Mouse (Mus musculus) limb, embryonic 11.5 days (tissue): ENCODE data around the gene Selenow. TPM values are rescaled to one million over a fixed set of nuclear protein-coding genes. Genes with fewer than 3 reads are reported as not detected.
A peak's percentile ranks its signal among the peaks of the same experiment; 100 is the strongest.
"Not testable (repeated sequence)": the region's sequence is repeated elsewhere in the genome, so short reads cannot be mapped to it uniquely, and the experiment has no call there.

Source experiments
- ATAC-seq: fragments of 200-750 bp; cut with Nextera tagmentation; 2 replicates; pipeline ENCODE4 v1.8.0; 2017; ENCODE audit warnings: low read depth; ENCODE audit not compliant: insufficient number of reproducible peaks, low FRiP score, low TSS enrichment
- DNase-seq: peaks from one replicate; pipeline ENCODE4 v3.0.0-alpha.2; 2015; ENCODE audit warnings: low spot score
- H3K27ac ChIP-seq: fragments of 300-500 bp; sonication (generic); replicated peaks from 2 replicates; pipeline ENCODE4 v1.5.1; 2014; ENCODE audit warnings: low read depth, mild to moderate bottlenecking, low read length
- H3K27me3 ChIP-seq: fragments of 300-500 bp; sonication (generic); 2 replicates; pipeline ENCODE4 v1.6.1; 2014; ENCODE audit warnings: mild to moderate bottlenecking, low read length, mixed read lengths; ENCODE audit not compliant: control insufficient read depth, insufficient read depth
- H3K36me3 ChIP-seq: fragments of 300-500 bp; sonication (generic); 2 replicates; pipeline ENCODE4 v1.6.1; 2014; ENCODE audit warnings: mild to moderate bottlenecking, low read length, moderate library complexity, mixed read lengths; ENCODE audit not compliant: control insufficient read depth, insufficient read depth
- H3K4me1 ChIP-seq: fragments of 300-500 bp; sonication (generic); 2 replicates; pipeline ENCODE4 v1.6.1; 2014; ENCODE audit warnings: low read length, mixed read lengths; ENCODE audit not compliant: control insufficient read depth, insufficient read depth
- H3K4me2 ChIP-seq: fragments of 300-500 bp; sonication (generic); 2 replicates; pipeline ENCODE4 v1.6.1; 2014; ENCODE audit warnings: low read depth, mild to moderate bottlenecking, moderate library complexity; ENCODE audit not compliant: severe bottlenecking
- H3K4me3 ChIP-seq: fragments of 300-500 bp; sonication (generic); 2 replicates; pipeline ENCODE4 v1.5.1; 2014; ENCODE audit warnings: low read depth, low read length
- H3K9ac ChIP-seq: fragments of 300-500 bp; sonication (generic); 2 replicates; pipeline ENCODE4 v1.6.1; 2014; ENCODE audit warnings: mild to moderate bottlenecking, low read length
- H3K9me3 ChIP-seq: fragments of 300-500 bp; sonication (generic); 2 replicates; pipeline ENCODE4 v1.6.1; 2016; ENCODE audit warnings: low read length; ENCODE audit not compliant: control insufficient read depth
- WGBS: fragments of 180-500 bp; shearing (Covaris S2); extraction: QIAGEN DNeasy Blood & Tissue Kit; methylation state at CpG from one replicate; pipeline ENCODE4 v1.1.7; 2014; 5-methylcytosine and 5-hydroxymethylcytosine counted together
- polyA plus RNA-seq: library from polyadenylated mRNA; unstranded; fragments of >200 nt; fragmentation: Nextera tagmentation; extraction: Ambion mirVana; gene quantifications from 2 replicates; pipeline ENCODE4 v1.2.1, GENCODE M21; 2014

Selenow gene
- polyA plus RNA-seq, 1 experiment from 2014 or later = 804 TPM

- DNase-seq = no peak
- Histone ChIP-seq H3K9me3 (no peaks in the 10 kb centered on the region; the same call in 1 of the 2 replicates), H3K27me3 (no peaks in the 10 kb centered on the region), H3K9ac (no peak overlapping the region), H3K36me3 (peaks cover 14% of the 10 kb centered on the region), H3K27ac (no peak overlapping the region), H3K4me3 (no peak overlapping the region), H3K4me2 (no peak overlapping the region), H3K4me1 (peaks cover 11% of the 10 kb centered on the region)
- 95% methylated on average over 9 of the region's 9 CpGs for WGBS
- no peak for ATAC-seq
Observed at GRCm38 (mm10) chr7:15919947-15920346, 2.3 kb downstream of the Selenow start.

GRCm38 (mm10) chr7:15918371-15918770 lies 3.8 kb downstream of the Selenow start:
- Histone ChIP-seq H3K27ac (no peak overlapping the region), H3K27me3 (no peaks in the 10 kb centered on the region), H3K4me1 (peaks cover 11% of the 10 kb centered on the region), H3K4me3 (no peak overlapping the region), H3K9ac (no peak overlapping the region), H3K36me3 (peaks cover 14% of the 10 kb centered on the region), H3K9me3 (no peaks in the 10 kb centered on the region), H3K4me2 (no peak overlapping the region)
- no peak for ATAC-seq
- DNase-seq = no peak

- no peak for ATAC-seq
- no peak overlapping the region for H3K27ac ChIP-seq
- H3K4me1 ChIP-seq = peaks cover 11% of the 10 kb centered on the region
- 82% methylated on average over 4 of the region's 4 CpGs for WGBS
- no peaks in the 10 kb centered on the region for H3K27me3 ChIP-seq
- DNase-seq = no peak
- H3K9ac ChIP-seq = no peak overlapping the region
- H3K4me3 ChIP-seq = no peak overlapping the region
- no peak overlapping the region for H3K4me2 ChIP-seq
- no peaks in the 10 kb centered on the region for H3K9me3 ChIP-seq
- H3K36me3 ChIP-seq = peaks cover 14% of the 10 kb centered on the region
Observed at GRCm38 (mm10) chr7:15916996-15917395, 5.2 kb downstream of the Selenow start.

GRCm38 (mm10) chr7:15916134-15916723 lies 6.0 kb downstream of the Selenow start:
- H3K4me2 ChIP-seq = no peak overlapping the region
- H3K36me3 ChIP-seq = peaks cover 14% of the 10 kb centered on the region
- no peak overlapping the region for H3K4me3 ChIP-seq
- H3K27me3 ChIP-seq = no peaks in the 10 kb centered on the region
- whole genome bisulfite sequencing = 75% methylated on average over 3 of the region's 3 CpGs
- no peak for ATAC-seq
- no peak overlapping the region for H3K27ac ChIP-seq
- H3K4me1 ChIP-seq = peaks cover 10% of the 10 kb centered on the region
- no peak overlapping the region for H3K9ac ChIP-seq
- H3K9me3 ChIP-seq = no peaks in the 10 kb centered on the region
- DNase-seq = no peak

GRCm38 (mm10) chr7:15915695-15916094 lies 6.5 kb downstream of the Selenow start:
- not testable (repeated sequence) for H3K27me3 ChIP-seq, H3K9ac ChIP-seq

GRCm38 (mm10) chr7:15914751-15915150 lies 7.5 kb downstream of the Selenow start:
- Histone ChIP-seq H3K4me2 (no peak overlapping the region), H3K9ac (no peak overlapping the region), H3K27me3 (no peaks in the 10 kb centered on the region), H3K9me3 (no peaks in the 10 kb centered on the region), H3K27ac (no peak overlapping the region), H3K4me3 (no peak overlapping the region), H3K36me3 (peaks cover 8% of the 10 kb centered on the region), H3K4me1 (no peaks in the 10 kb centered on the region)
- ATAC-seq (no peak), DNase-seq (no peak)
- 73% methylated on average over 2 of the region's 2 CpGs for WGBS

More at GRCm38 (mm10) chr7:15915695-15916094, 6.5 kb downstream of the Selenow start:
- 88% methylated on average over 4 of the region's 4 CpGs for WGBS
- not testable (repeated sequence) for ATAC-seq, DNase-seq, H3K4me2 ChIP-seq, H3K9me3 ChIP-seq, H3K27ac ChIP-seq, H3K4me1 ChIP-seq, H3K4me3 ChIP-seq
- peaks cover 14% of the 10 kb centered on the region for H3K36me3 ChIP-seq

GRCm38 (mm10) chr7:15914252-15914651 lies 8.0 kb downstream of the Selenow start:
- H3K36me3 ChIP-seq = peaks cover 4% of the 10 kb centered on the region
- H3K27me3 ChIP-seq = no peaks in the 10 kb centered on the region
- no peak overlapping the region for H3K9ac ChIP-seq
- DNase-seq = peak; percentile 65
- no peak overlapping the region for H3K27ac ChIP-seq
- H3K4me3 ChIP-seq = no peak overlapping the region
- no peaks in the 10 kb centered on the region for H3K4me1 ChIP-seq
- no peaks in the 10 kb centered on the region for H3K9me3 ChIP-seq
- no peak for ATAC-seq
- WGBS = 41% methylated on average over 2 of the region's 2 CpGs
- H3K4me2 ChIP-seq = no peak overlapping the region

- H3K36me3 ChIP-seq = no peaks in the 10 kb centered on the region; the same call in 1 of the 2 replicates
- peak; percentile 93 for DNase-seq
- H3K27me3 ChIP-seq = no peaks in the 10 kb centered on the region
- H3K27ac ChIP-seq = no peak overlapping the region
- no peaks in the 10 kb centered on the region for H3K4me1 ChIP-seq
- no peak overlapping the region for H3K9ac ChIP-seq
- WGBS = 2% methylated on average over 4 of the region's 4 CpGs
- ATAC-seq = peak; percentile 56; the same call in 1 of the 2 replicates
- H3K4me3 ChIP-seq = no peak overlapping the region
- no peak overlapping the region for H3K4me2 ChIP-seq
- no peaks in the 10 kb centered on the region for H3K9me3 ChIP-seq
Observed at GRCm38 (mm10) chr7:15912183-15912582, 10.0 kb downstream of the Selenow start.

- H3K4me2 ChIP-seq = no peak overlapping the region
- 81% methylated on average over 5 of the region's 5 CpGs for WGBS
- DNase-seq (no peak), ATAC-seq (no peak)
- no peaks in the 10 kb centered on the region for H3K36me3 ChIP-seq
- no peak overlapping the region for H3K4me3 ChIP-seq
- no peaks in the 10 kb centered on the region for H3K27me3 ChIP-seq
- H3K27ac ChIP-seq = no peak overlapping the region
- no peaks in the 10 kb centered on the region for H3K9me3 ChIP-seq
- no peaks in the 10 kb centered on the region for H3K4me1 ChIP-seq
- no peak overlapping the region for H3K9ac ChIP-seq
Observed at GRCm38 (mm10) chr7:15910521-15910920, 11.7 kb downstream of the Selenow start.
